Mouse (Mus musculus) G1E (cell line): ENCODE results near the gene Zfp292.

Source experiments
- CTCF ChIP-seq: IDR thresholded peaks from 2 replicates; pipeline ENCODE4 v1.5.1; 2012; ENCODE audit warnings: low read depth, low read length, inconsistent platforms, mixed read lengths
- GATA1 ChIP-seq: IDR thresholded peaks from 2 replicates; pipeline ENCODE4 v1.6.1; 2012; ENCODE audit warnings: borderline replicate concordance, low read length, inconsistent platforms, mixed read lengths
- POLR2AphosphoS5 ChIP-seq: IDR thresholded peaks from 2 replicates; pipeline ENCODE4 v1.6.1; 2012; ENCODE audit warnings: low read depth, low read length, inconsistent platforms; ENCODE audit not compliant: insufficient replicate concordance
- TAL1 ChIP-seq: conservative IDR thresholded peaks from 2 replicates; pipeline ENCODE4 v1.6.1; 2012; ENCODE audit warnings: low read depth, low read length, inconsistent platforms, mixed read lengths

- TF ChIP-seq GATA1 (no peak), CTCF (no peak), POLR2AphosphoS5 (no peak), TAL1 (no peak)
Measured at GRCm38 (mm10) chr4:34901166-34901565, 18.4 kb upstream of the Zfp292 start.
